Mouse (Mus musculus) liver, adult 2 months (tissue): ENCODE results near the gene Snip1. TPM values are rescaled to one million over a fixed set of nuclear protein-coding genes. Genes with fewer than 3 reads are reported as not detected.

Experiments
- DNase-seq: peaks from one replicate; pipeline ENCODE4 v3.0.0-alpha.2; 2011; ENCODE audit warnings: low read depth, low spot score; ENCODE audit errors: extremely low read depth
- H3K27ac ChIP-seq: fragments of 200-500 bp; replicated peaks from 2 replicates; pipeline ENCODE4 v1.5.1; 2012; ENCODE audit warnings: low read depth, mild to moderate bottlenecking, control low read depth, inconsistent platforms, low read length; ENCODE audit not compliant: insufficient read depth
- H3K27me3 ChIP-seq: fragments of 200-500 bp; 2 replicates; pipeline ENCODE4 v1.6.1; 2012; ENCODE audit warnings: mild to moderate bottlenecking, moderate library complexity, low read length, inconsistent platforms; ENCODE audit not compliant: control insufficient read depth, insufficient read depth
- H3K36me3 ChIP-seq: fragments of 200-500 bp; 2 replicates; pipeline ENCODE4 v1.6.1; 2012; ENCODE audit warnings: low read length, inconsistent platforms; ENCODE audit not compliant: control insufficient read depth, insufficient read depth
- H3K4me1 ChIP-seq: fragments of 200-500 bp; 2 replicates; pipeline ENCODE4 v1.6.1; 2011; ENCODE audit warnings: low read length; ENCODE audit not compliant: control insufficient read depth, insufficient read depth
- H3K4me3 ChIP-seq: fragments of 200-500 bp; 2 replicates; pipeline ENCODE4 v1.5.1; 2011; ENCODE audit warnings: low read depth, mild to moderate bottlenecking, control low read depth, low read length, moderate library complexity; ENCODE audit not compliant: insufficient read depth
- H3K79me2 ChIP-seq: fragments of 200-500 bp; 2 replicates; pipeline ENCODE4 v1.6.1; 2012; ENCODE audit warnings: inconsistent platforms, mild to moderate bottlenecking, low read length, moderate library complexity; ENCODE audit not compliant: control insufficient read depth, insufficient read depth
- H3K9ac ChIP-seq: fragments of 200-500 bp; 2 replicates; pipeline ENCODE4 v1.6.1; 2012; ENCODE audit warnings: low read depth, mild to moderate bottlenecking, control low read depth, inconsistent platforms, low read length
- CTCF ChIP-seq: fragments of 200-500 bp; IDR thresholded peaks from 2 replicates; pipeline ENCODE4 v1.5.1; 2011; ENCODE audit warnings: low read depth, low read length, control low read depth
- POLR2A ChIP-seq: fragments of 200-500 bp; IDR thresholded peaks from 2 replicates; pipeline ENCODE4 v1.6.1; 2011; ENCODE audit warnings: low read length, control low read depth; ENCODE audit not compliant: insufficient read depth; ENCODE audit errors: extremely low read depth
- WGBS: fragments of 180-500 bp; shearing (Covaris S2); methylation state at CpG from one replicate; pipeline ENCODE4 v1.1.7; 2018; 5-methylcytosine and 5-hydroxymethylcytosine counted together
- polyA plus RNA-seq: library from polyadenylated mRNA; depleted of rRNA; stranded (reverse); fragments of >200 nt; gene quantifications from 2 replicates; pipeline ENCODE4 v1.2.3, GENCODE M21; 2012
- total RNA-seq: library from RNA; depleted of rRNA; stranded (reverse); fragments of >200 nt; gene quantifications from 2 replicates; pipeline ENCODE4 v1.2.3, GENCODE M21; 2014

Snip1 gene
- total and polyA plus RNA-seq, 2 experiments, result 6.9 to 7.5 TPM

DNA sequence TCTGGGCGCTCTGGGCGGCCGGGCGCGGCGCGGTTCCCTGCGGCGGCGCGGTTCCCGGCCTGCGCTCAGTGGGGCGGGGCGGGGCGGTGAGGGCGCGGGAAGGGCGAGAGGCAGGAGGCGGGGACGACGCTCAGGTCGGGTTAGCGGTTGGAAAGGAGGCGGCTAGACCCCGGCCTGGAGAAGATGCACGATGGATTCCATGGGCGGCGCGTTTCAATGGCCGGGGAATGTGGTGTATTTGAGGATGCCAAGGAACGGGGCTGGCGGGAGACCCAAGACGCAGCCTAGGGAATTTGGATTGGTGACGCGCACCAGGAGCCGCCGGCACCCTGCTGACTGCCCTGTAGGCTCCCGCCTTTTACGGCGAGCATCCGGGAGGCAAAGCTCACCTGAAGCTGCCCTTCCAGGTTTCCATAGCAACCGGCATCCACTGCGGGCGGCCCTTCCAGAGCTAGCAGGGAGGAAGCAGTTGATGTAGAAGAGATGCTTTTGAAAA lies 18.9 kb downstream of the Snip1 start:
- TF ChIP-seq POLR2A (no peak; the same call in 1 of the 2 replicates), CTCF (no peak)
- H3K4me1 ChIP-seq, result peaks cover 6% of the 10 kb centered on the region
- H3K9ac ChIP-seq, result peak overlapping the region; percentile 99
- H3K79me2 ChIP-seq, result peaks cover 8% of the 10 kb centered on the region; the same call in 1 of the 2 replicates
- peak; percentile 22 for DNase-seq
- 1% methylated on average over 37 of the region's 45 CpGs for WGBS
- peak overlapping the region; percentile 100 for H3K4me3 ChIP-seq
- peak overlapping the region; percentile 96 for H3K27ac ChIP-seq
- peaks cover 3% of the 10 kb centered on the region; the same call in 1 of the 2 replicates for H3K36me3 ChIP-seq
- no peaks in the 10 kb centered on the region for H3K27me3 ChIP-seq

DNA sequence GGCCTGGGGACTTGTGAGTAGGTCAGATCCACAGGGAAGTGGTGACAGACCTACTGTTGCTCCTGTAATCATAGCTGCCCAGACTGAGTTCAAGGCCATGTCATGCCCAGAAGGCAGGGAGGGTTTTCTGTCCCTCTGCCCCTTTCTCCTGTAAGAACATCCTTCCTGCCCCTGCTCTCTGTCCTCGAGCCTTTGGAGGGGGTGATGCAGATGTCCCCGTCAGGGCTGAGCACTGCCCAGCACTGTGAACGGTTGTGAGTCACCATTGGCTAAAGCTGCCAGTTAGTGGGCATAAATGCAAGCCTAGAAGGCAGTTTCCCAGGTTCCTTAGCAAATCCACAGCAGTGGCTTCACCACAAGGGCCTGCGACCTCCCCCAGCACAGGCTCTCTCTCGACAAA lies 26.6 kb downstream of the Snip1 start:
- H3K4me3 ChIP-seq, result no peak overlapping the region
- no peak for DNase-seq
- TF ChIP-seq CTCF (no peak), POLR2A (no peak)
- H3K9ac ChIP-seq, result no peak overlapping the region
- peaks cover 5% of the 10 kb centered on the region; the same call in 1 of the 2 replicates for H3K36me3 ChIP-seq
- WGBS, result 92% methylated on average over 5 of the region's 5 CpGs
- no peaks in the 10 kb centered on the region for H3K4me1 ChIP-seq
- H3K79me2 ChIP-seq, result peaks cover 3% of the 10 kb centered on the region; the same call in 1 of the 2 replicates
- H3K27ac ChIP-seq, result no peak overlapping the region
- H3K27me3 ChIP-seq, result no peaks in the 10 kb centered on the region

DNA sequence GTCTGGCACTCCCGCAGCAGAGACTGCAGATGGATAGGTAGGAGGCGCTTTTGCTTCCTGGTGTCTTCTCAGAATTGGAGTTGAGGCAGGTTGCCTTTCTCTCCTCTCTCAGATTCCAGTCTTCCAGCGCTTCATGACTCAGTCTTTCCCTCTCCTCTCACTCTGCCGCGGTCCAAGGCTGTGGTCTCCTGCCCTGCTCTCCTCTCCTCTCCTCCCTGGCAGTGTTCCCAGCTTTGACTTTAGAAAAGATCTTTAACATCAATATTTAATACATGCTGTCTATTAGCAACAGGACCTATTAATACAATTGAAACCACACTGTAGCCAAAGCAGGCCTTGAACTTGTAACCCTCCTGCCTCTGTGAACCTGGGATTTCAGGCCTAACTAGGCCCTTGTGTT lies 29.6 kb downstream of the Snip1 start:
- H3K4me1 ChIP-seq, result no peaks in the 10 kb centered on the region
- H3K9ac ChIP-seq, result no peak overlapping the region
- peaks cover 2% of the 10 kb centered on the region; the same call in 1 of the 2 replicates for H3K36me3 ChIP-seq
- 84% methylated on average over 5 of the region's 5 CpGs for WGBS
- peaks cover 3% of the 10 kb centered on the region; the same call in 1 of the 2 replicates for H3K79me2 ChIP-seq
- no peak overlapping the region for H3K4me3 ChIP-seq
- no peak for DNase-seq
- H3K27ac ChIP-seq, result no peak overlapping the region
- no peak for TF ChIP-seq CTCF
- TF ChIP-seq POLR2A, result no peak
- H3K27me3 ChIP-seq, result no peaks in the 10 kb centered on the region

DNA sequence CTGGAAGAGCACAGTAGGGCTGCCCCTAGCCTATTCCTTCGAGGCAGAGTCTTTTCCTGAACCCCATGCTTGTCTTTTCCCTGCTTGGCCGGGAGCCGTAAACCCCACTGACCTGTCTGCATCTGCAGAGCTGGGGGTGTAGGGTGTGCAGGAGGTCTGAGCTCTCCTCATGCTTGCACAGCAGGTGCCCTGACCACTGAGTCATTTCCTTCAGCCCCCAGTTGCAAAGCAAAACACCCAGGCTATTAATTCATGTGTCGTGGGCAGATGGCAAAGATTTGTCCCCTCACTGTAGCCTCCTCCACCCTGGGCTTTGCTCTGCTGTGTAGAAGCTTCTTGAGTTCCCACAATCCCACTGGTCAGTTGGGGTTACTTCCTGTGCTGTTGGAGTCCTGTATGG lies 30.9 kb downstream of the Snip1 start:
- DNase-seq, result no peak
- H3K27ac ChIP-seq, result no peak overlapping the region
- no peak for TF ChIP-seq CTCF
- TF ChIP-seq POLR2A, result no peak
- H3K9ac ChIP-seq, result no peak overlapping the region
- H3K27me3 ChIP-seq, result no peaks in the 10 kb centered on the region
- H3K4me1 ChIP-seq, result no peaks in the 10 kb centered on the region
- peaks cover 3% of the 10 kb centered on the region; the same call in 1 of the 2 replicates for H3K79me2 ChIP-seq
- no peaks in the 10 kb centered on the region for H3K36me3 ChIP-seq
- no peak overlapping the region for H3K4me3 ChIP-seq
- WGBS, result 78% methylated on average over 4 of the region's 4 CpGs

DNA sequence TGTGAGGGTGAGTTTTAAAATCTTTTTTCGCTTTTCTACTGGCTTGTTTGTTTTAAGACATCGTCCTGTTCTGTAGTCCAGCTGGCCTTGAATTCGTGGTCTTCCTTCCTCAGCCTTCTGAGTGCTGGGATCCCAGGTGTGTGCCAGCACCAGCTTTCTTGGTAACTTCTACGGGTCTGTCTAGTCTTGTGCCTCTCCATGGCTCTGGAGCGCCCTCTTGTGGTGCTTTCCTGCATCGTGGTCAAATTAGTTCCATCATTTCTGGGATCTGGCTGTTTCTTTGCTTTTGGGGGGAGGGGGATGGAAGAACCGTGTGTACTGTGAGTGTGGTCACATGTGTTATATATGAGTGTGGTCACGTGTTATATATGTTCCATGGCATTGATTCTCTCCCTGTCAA lies 33.0 kb downstream of the Snip1 start:
- no peak overlapping the region for H3K9ac ChIP-seq
- no peaks in the 10 kb centered on the region for H3K4me1 ChIP-seq
- no peaks in the 10 kb centered on the region for H3K27me3 ChIP-seq
- 9% methylated on average over 8 of the region's 8 CpGs for WGBS
- H3K79me2 ChIP-seq, result peaks cover 3% of the 10 kb centered on the region; the same call in 1 of the 2 replicates
- peaks cover 4% of the 10 kb centered on the region; the same call in 1 of the 2 replicates for H3K36me3 ChIP-seq
- peak; percentile 47 for DNase-seq
- TF ChIP-seq POLR2A (no peak), CTCF (peak; percentile 85)
- no peak overlapping the region for H3K4me3 ChIP-seq
- H3K27ac ChIP-seq, result no peak overlapping the region

DNA sequence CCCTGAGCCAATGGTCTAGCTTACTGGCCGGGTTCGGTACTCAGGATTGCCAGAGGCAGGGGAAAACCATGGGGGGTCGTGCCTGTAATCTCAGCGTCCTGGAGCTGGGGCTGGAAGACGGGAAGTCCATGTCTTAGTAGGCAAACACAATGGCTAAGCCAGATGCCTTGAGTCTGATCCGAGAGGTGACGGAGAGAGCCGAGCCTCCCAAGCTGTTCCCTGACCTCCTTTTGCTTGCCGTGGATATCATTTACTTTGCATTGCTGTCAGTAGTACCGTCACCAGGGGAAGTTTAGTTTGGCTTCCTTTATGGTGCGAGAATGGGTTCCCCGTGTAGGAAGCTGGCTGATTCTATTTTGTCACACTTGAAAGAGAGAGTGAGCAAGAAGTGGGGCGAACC lies 34.9 kb downstream of the Snip1 start:
- H3K4me1 ChIP-seq, result no peaks in the 10 kb centered on the region
- H3K27ac ChIP-seq, result no peak overlapping the region
- no peak overlapping the region for H3K4me3 ChIP-seq
- H3K79me2 ChIP-seq, result peaks cover 3% of the 10 kb centered on the region; the same call in 1 of the 2 replicates
- no peak overlapping the region for H3K9ac ChIP-seq
- H3K36me3 ChIP-seq, result peaks cover 4% of the 10 kb centered on the region; the same call in 1 of the 2 replicates
- WGBS, result 90% methylated on average over 13 of the region's 13 CpGs
- no peak for TF ChIP-seq POLR2A
- no peak for TF ChIP-seq CTCF
- no peak for DNase-seq
- H3K27me3 ChIP-seq, result no peaks in the 10 kb centered on the region
